ENCODE assay signal across 7 mouse cellular contexts in the genomic region with DNA sequence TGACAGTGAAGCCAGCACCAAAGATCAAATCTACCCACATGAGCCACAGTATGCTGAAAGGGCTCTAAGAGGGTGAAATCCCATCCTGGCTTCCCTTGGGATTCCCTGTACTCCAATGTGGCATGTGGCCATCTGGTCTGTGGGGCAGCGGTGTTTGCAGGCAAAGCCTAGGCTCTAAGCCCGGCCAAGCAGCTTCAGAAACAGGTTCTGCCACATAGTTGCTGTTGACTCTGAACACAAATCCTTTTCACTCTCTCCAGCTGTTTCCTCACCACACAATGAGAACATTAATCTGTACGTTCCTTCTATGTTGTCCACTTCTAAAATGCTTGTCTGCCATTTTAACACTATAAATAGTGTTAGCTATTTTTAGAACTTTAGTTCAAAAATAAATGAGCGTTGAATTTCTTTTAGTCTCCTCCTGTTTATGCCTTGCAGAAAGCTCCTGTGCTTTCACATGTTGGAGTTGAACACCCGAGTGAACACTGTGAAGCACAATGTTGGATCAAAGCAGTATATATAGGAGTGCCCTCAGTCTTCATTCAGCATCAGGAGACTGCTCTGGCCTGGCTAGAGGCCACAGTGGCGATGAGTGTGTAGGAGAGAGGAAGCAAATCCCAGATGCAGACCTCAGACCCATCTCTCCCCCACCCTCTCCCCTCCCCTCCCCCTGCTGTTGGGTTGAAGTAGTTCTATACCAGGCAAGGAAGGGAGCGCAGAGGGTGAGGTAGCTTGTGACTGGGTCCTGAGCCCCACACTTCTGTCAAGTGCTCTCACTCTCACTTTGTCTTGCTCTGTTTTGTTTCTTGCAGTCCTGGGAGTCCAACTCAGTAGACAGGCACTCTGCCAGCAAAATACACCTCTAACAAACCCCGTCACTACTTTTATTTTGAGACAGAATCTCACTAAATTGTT.
DNase-seq lines count a peak whose midpoint lies in the region; ATAC-seq and TF ChIP-seq lines count a peak whose summit lies in the region.

No protein-coding gene starts in this region.

- no peak for TF ChIP-seq POLR2A in ES-Bruce4 (IDR thresholded peaks at IDR 0.05; ENCODE audit: insufficient read depth, low read length)

- H3K9me3 ChIP-seq in ES-Bruce4 (replicated peaks; ENCODE audit: control insufficient read depth, insufficient read depth, low read length, poor library complexity, severe bottlenecking), result no peaks in the 10 kb centered on the region
- no peaks in the 10 kb centered on the region for H3K9me3 ChIP-seq in heart, embryonic 16.5 days (replicated peaks; ENCODE audit: control insufficient read depth, low read length)
- no peaks in the 10 kb centered on the region for H3K9me3 ChIP-seq in limb, embryonic 13.5 days

- H3K36me3 ChIP-seq in ES-Bruce4 (ENCODE audit: control insufficient read depth, insufficient read depth, low read length, poor library complexity, severe bottlenecking), result no peaks in the 10 kb centered on the region; the same call in 1 of the 2 replicates
- H3K36me3 ChIP-seq in heart, embryonic 16.5 days (ENCODE audit: control insufficient read depth, insufficient read depth), result peaks cover 3% of the 10 kb centered on the region; the same call in 1 of the 2 replicates
- H3K36me3 ChIP-seq in limb, embryonic 13.5 days, result peaks cover 27% of the 10 kb centered on the region

- peak overlapping the region; percentile 6; the same call in 1 of the 2 replicates for H3K4me2 ChIP-seq in heart, embryonic 16.5 days (ENCODE audit: low read depth, low read length)
- 0 out of 2 replicates have a peak overlapping the region, but pooled peaks have one; percentile 11 for H3K4me2 ChIP-seq in limb, embryonic 13.5 days (replicated peaks)

- H3K27me3 ChIP-seq in ES-Bruce4 (ENCODE audit: control insufficient read depth, insufficient read depth, low read length, poor library complexity, severe bottlenecking), result no peaks in the 10 kb centered on the region
- no peaks in the 10 kb centered on the region for H3K27me3 ChIP-seq in heart, embryonic 16.5 days (ENCODE audit: control insufficient read depth, insufficient read depth, low read length)
- H3K27me3 ChIP-seq in limb, embryonic 13.5 days, result no peaks in the 10 kb centered on the region

- TF ChIP-seq EP300 in ES-Bruce4 (IDR thresholded peaks at IDR 0.05; ENCODE audit: insufficient read depth, low read depth, low read length), result 0 out of 2 replicates have a peak, but pooled peaks have one; percentile 32

- H3K4me3 ChIP-seq in ES-Bruce4 (ENCODE audit: low read depth, low read length), result no peak overlapping the region
- H3K4me3 ChIP-seq in heart, embryonic 16.5 days (ENCODE audit: low read length), result no peak overlapping the region
- H3K4me3 ChIP-seq in limb, embryonic 13.5 days, result no peak overlapping the region

- peak; percentile 47; the same call in 1 of the 2 replicates for ATAC-seq in heart, embryonic 16.5 days (replicated peaks; ENCODE audit: extremely low read depth, insufficient read depth, low FRiP score)
- peak; percentile 59 for ATAC-seq in limb, embryonic 13.5 days (ENCODE audit: low FRiP score, low read depth)

- H3K4me1 ChIP-seq in ES-Bruce4 (ENCODE audit: control insufficient read depth, insufficient read depth, low read length), result peaks cover 2% of the 10 kb centered on the region
- peaks cover 16% of the 10 kb centered on the region for H3K4me1 ChIP-seq in heart, embryonic 16.5 days (ENCODE audit: control insufficient read depth, insufficient read depth, low read length)
- peaks cover 30% of the 10 kb centered on the region for H3K4me1 ChIP-seq in limb, embryonic 13.5 days

- no peak overlapping the region for H3K27ac ChIP-seq in ES-Bruce4 (ENCODE audit: insufficient read depth, low read length)
- H3K27ac ChIP-seq in heart, embryonic 16.5 days (ENCODE audit: low read length), result peak overlapping the region; percentile 75
- H3K27ac ChIP-seq in limb, embryonic 13.5 days, result peak overlapping the region; percentile 85

- no peak overlapping the region for H3K9ac ChIP-seq in ES-Bruce4 (ENCODE audit: low read depth, poor library complexity, severe bottlenecking)
- no peak overlapping the region for H3K9ac ChIP-seq in heart, embryonic 16.5 days (ENCODE audit: low read length)
- H3K9ac ChIP-seq in limb, embryonic 13.5 days, result no peak overlapping the region

- 34% methylated on average over 8 of the region's 8 CpGs for WGBS in heart, embryonic 16.5 days
- 63% methylated on average over 8 of the region's 8 CpGs for WGBS in limb, embryonic 13.5 days

- peak; percentile 36 for DNase-seq in ZHBTc4 (ENCODE audit: low read depth, low spot score)
- no peak for DNase-seq in ovary, postnatal 36 days (ENCODE audit: low spot score)
- no peak for DNase-seq in yolk sac, embryonic 10.5 days (ENCODE audit: low spot score)
- DNase-seq in cerebellum, adult 18-20 months, result no peak

- no peak for TF ChIP-seq CTCF in ES-Bruce4 (IDR thresholded peaks at IDR 0.05; ENCODE audit: low read depth, low read length)
